Mouse (Mus musculus): Measurements from ENCODE around the gene Sec11a. TPM values are rescaled to one million over a fixed set of nuclear protein-coding genes. Genes with fewer than 3 reads are reported as not detected.
A peak's percentile ranks its signal among the peaks of the same experiment; 100 is the strongest.
"Not testable (repeated sequence)": the region's sequence is repeated elsewhere in the genome, so short reads cannot be mapped to it uniquely, and the experiment has no call there.

Gene Sec11a
- total RNA-seq, 2 experiments from 2014 or later = 46.0 to 51.3 TPM

DNA sequence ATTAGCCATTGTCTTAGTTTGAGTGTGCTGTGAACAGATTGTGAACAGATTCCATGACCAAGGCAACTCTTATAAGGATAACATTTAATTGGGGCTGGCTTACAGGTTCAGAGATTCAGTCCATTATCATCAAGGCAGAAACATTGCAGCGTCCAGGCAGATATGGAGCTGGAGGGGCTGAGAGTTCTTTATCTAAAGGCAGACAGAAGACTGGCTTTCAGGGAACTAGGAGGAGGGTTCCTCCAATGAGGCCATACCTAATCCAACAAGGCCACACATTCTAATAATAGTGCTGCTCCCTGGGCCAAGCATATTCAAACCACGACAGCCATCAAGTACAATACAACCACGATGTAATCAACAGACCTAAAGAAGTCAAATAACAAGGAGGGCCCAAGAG is 11.4 kb upstream of the Sec11a start:
- DNase-seq (ENCODE audit: low spot score in 2 of 2) = no peak

DNA sequence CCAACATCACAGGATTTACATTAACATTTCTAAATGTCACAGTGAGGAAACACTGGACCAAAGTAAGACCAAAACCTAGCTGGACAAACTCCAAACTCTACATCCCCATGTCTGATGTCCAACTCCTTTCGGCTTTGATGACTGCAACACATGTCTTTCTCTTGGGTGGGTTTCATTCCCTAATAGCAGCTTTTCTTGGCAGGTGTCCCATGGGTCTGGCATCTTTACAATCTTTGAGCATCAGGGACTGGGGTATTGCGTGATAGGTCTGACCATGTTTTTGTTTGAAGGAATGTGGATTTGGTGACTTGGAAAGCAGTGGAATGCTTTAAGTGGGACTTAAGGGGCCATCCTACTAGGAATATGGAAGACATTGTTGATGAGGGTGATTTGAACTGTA is 9.3 kb upstream of the Sec11a start:
- no peak for DNase-seq (ENCODE audit: low spot score in 2 of 2)

GRCm38 (mm10) chr7:80954251-80954650 is 6.7 kb upstream of the Sec11a start:
- DNase-seq (ENCODE audit: low spot score in 2 of 2) = no peak

DNA sequence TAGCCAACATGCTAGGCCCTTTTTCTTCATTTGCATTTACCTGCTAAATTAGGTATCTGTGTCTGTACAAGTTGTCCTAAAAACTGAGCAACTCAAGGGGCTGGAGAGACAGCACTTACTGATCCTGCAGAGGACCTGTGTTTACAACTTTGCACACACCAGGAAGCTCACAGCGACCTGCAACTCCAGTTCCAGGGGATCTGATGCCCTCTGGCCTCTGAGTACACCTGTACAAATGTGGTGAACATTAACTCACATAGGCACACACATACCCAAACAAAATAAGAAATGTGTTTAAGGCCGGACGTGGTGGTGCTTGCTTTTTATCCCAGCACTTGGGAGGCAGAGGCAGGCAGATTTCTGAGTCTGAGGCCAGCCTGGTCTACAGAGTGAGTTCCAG is 4.6 kb upstream of the Sec11a start:
- DNase-seq (ENCODE audit: low spot score in 2 of 2) = no peak

GRCm38 (mm10) chr7:80951461-80951860 is 3.9 kb upstream of the Sec11a start:
- DNase-seq (ENCODE audit: low spot score in 2 of 2) = no peak

GRCm38 (mm10) chr7:80939808-80940207 is 7.8 kb downstream of the Sec11a start:
- no peak for DNase-seq (ENCODE audit: low spot score in 2 of 2)

DNA sequence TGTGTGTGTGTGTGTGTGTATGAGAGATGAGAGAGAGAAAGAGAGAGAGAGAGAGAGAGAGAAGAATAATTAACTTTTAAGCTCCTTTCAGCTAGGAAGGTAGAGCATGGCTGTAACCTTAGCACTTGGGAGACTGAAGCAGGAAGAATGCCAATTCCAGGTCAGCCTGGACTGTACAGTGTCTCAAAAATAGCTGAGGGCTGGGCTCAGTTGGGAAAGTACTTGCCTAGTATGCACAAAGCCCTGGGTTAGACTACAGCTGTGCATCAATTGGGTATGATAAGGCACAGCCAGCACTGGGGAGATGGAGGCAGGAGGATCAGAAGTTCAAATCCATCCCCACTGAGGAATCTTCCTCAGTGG is 10.3 kb downstream of the Sec11a start:
- DNase-seq (ENCODE audit: low spot score in 2 of 2) = not testable (repeated sequence)

DNA sequence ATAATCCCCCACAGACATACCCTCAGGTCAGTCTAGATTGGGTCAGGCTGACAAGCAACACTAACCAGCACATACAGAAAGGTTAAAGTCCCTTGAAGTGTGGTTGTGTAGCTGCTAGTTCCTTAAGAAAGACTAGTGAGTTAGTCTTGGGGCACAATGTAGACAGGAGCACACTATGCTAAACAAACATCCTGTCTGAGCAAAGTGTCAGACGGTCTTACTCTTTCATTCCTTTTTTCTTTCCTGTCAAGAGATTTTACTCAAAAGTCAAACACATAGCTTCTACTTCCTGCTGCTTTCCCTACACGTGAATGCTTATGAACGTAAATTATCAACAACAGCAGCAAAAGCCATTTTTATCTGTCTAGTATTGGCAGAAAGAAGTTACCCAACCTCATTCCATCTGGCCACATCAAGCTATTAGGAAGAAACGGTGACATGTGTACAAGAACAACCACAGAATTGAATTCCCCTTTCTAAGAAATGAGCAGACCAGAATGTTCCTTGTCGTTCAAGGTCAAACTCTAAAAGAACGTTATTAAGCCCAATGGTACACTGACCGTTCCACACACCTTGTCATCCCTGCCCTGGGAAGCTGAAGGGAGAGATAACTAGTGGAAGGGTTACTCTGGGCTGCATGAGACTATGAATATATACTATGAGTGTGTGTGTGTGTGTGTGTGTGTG is 10.8 kb downstream of the Sec11a start:
- not testable (repeated sequence) for DNase-seq (ENCODE audit: low spot score in 2 of 2)

GRCm38 (mm10) chr7:80935834-80936233 is 11.7 kb downstream of the Sec11a start:
- DNase-seq (ENCODE audit: low spot score in 2 of 2) = no peak

DNA sequence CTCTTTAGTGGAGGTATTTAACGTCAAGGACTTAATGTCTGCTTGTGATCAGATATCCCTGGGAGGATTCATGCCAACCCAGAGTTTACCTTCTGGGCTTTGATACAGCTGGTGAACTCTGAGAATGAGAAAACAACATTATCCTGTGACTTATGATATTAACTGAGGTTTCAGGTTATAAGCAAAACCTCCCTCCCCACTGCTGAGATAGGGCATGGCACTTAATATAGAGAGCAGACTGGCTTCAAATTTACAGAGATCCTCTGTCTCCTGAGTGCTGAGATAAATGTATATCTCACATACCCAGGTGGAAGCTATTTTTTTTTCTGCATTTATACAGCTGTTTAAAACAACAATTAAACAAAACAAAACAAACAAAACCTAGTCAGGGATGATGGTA is 14.8 kb downstream of the Sec11a start:
- no peak for DNase-seq (ENCODE audit: low spot score in 2 of 2)

- peak in 1 of 2 experiments; percentile 44 for DNase-seq (ENCODE audit: low spot score in 2 of 2)
Observed at GRCm38 (mm10) chr7:80931618-80932207, 15.9 kb downstream of the Sec11a start.

DNA sequence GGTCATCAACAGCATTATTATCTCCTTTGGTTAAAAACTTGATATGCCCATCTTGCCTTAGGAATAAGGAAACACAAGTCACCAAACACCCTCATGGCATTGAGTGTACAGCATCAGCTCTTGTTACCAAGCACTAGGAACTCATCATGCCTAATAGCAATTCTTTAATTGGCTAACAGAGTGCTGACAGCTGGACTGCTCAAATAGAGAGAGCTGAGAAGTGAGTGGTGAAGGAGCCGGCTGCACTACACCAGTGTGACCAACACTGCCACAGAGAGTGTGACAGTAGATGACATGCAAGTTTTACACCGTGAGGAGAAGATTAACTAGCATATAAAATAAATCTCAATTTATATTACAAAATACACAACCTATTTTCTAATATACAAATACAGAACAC is 24.4 kb downstream of the Sec11a start:
- DNase-seq (ENCODE audit: low spot score in 2 of 2) = no peak

DNA sequence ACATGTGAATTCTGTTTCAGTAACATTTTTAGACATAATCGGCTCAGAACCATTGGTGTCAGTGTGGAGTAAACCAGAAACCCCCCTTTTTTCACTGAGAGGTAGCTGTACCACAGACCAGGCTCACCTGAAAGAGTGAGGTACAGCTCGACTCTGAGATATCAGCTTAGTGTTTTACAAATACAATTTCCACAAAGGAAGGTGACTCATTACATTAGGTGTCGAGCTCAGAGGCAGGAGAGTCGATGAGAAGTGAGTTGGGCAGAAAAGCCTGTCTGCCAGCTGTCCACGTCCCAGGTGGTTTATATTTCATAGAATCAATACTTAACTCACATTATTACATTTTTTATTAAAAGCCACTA is 28.0 kb downstream of the Sec11a start:
- DNase-seq (ENCODE audit: low spot score in 2 of 2) = no peak

DNA sequence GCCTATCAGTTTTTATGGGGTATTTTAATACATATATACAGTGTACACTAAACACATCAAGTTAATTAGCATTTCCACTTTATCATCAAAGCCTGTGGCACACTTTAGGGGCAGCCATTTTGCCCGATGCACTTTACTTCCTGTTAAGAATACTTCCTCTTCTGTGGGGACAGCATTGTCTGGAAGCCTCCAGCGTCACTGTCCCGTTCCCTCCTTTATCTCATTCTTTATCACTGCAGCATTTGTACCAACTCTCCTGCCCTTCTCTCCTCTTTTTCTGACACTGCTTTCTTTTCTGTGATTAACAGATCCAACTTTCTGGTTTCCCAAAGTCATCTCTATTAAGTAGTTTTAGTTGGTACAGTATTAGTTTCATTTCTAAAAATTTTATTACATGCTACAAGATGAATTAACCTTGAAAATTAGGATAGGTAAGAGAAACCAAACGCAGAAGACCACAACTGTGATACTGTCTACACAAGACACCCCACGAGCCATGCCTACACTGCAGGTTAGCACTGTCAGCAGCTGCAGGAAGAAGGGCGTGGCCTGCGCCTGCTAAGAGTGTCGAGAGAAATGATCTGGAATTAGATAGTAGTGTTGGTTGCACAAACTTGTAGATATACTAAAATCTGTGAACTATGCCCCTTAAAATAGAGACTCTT is 28.5 kb downstream of the Sec11a start:
- DNase-seq (ENCODE audit: low spot score in 2 of 2) = no peak

- DNase-seq (ENCODE audit: low spot score in 2 of 2) = no peak
Observed at GRCm38 (mm10) chr7:80917916-80918465, 29.6 kb downstream of the Sec11a start.

- no peak for DNase-seq (ENCODE audit: low spot score in 2 of 2)
Observed at GRCm38 (mm10) chr7:80912496-80912895, 35.1 kb downstream of the Sec11a start.

GRCm38 (mm10) chr7:80911053-80911452 is 36.5 kb downstream of the Sec11a start:
- no peak for DNase-seq (ENCODE audit: low spot score in 2 of 2)

GRCm38 (mm10) chr7:80904921-80905515 is 42.6 kb downstream of the Sec11a start, which contains the start of gene Nmb:
Gene Nmb (minus strand): TSS chr7:80905076.
- DNase-seq (ENCODE audit: low spot score in 2 of 2) = peak; percentile 47 to 63

DNA sequence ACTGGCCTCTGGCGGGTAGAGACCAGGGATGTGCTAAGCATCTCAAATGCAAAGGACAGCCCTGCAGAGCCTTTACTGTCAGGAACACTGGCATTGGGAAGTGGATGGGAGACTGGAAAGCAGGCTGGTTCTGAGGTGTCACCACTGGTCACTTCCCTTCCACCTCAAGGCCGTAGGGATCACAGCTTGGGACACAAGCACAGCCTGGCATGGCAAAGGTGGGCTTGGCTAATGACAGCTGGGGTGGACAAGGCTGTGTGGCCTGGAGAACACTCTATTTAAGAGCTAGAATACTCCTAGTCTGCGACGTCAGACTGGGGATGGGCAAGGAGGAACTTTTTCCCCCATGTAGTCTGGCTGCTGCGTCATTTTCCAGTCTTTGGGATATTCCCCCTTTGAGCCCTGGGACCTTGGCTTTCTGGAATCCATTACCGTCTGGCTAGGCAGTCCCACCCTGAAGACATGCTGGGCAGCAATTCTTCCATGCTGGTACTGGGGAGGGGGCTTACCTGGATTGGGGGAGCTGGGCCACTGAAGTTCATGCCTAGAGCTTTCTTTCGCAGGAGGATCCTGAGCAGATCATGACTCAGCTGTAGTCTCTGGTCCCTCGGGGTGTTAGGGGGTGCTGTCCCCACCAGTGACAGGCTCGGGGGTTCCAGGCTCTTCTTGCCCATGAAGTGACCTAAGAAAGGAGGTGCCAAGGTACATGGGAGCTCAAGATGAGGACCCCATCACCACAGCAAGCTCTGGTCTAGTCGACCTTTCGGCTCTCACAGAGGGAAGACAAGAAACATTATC is 43.8 kb downstream of the Sec11a start:
- no peak for DNase-seq (ENCODE audit: low spot score in 2 of 2)

DNA sequence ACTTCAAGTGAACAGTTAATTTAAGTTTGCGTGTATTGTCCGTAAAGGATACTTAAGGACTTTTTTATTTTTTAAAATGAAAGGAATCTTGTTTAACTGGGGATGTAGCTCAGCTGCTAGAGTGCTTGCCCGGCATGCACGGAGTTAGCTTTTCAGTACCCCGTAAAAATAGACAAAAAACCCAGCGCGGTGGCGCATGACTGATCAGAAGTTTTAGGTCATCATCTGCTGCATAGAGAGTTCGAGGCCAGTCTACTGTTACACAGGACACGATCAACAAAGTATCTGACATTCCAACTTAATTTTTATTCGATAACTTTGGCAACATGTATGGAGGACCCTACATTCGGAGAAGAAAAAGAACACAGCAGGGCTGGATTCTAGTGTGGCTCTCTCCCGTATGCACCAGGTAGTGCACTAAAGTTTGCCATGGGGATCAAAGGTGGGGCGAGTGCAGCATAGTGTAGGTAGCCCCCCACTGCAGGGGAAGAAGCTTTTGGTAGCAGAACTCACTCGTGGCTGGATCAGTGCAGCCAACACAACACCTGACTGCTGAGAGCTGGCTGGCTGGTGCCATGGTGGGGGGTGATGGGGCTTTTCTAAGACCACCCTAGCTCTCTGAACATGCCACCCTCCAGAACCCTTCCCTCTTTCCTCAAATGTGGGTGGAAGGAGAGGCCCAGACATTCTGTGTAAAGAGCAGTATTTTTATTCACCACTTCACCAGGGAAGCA is 45.9 kb downstream of the Sec11a start:
- no peak for DNase-seq (ENCODE audit: low spot score in 2 of 2)
